Mouse (Mus musculus) gastrocnemius, adult 8-10 months (tissue): ENCODE data around the gene Lhb. TPM values are rescaled to one million over a fixed set of nuclear protein-coding genes. Genes with fewer than 3 reads are reported as not detected.

Experiments used
- microRNA-seq: library from miRNA; unstranded; fragments of <30 nt; microRNA quantifications from one replicate; pipeline ENCODE4 v1.2.0, GENCODE M21; 2022
- total RNA-seq, 4 experiments: library from RNA; stranded (reverse); gene quantifications; 2 replicates each; pipeline ENCODE4 v1.2.4; 2022

Lhb gene
- total RNA-seq, 4 experiments from 2014 or later, result 0.46 to 0.61 TPM; not detected in 2

Small RNAs within 50 kb of the gene (microRNA-seq; reads per million reads assigned to microRNA genes)
- not detected for gene Gm22133

Other genes with a start within 250 kb of the Lhb start
- not detected for gene Gfy, start 241.3 kb upstream of the Lhb start, total RNA-seq
- gene Pth2, start 239.8 kb upstream of the Lhb start, total RNA-seq, result not detected
- under 1 TPM in 1 of 4 experiments, not detected in 3; 0.25 TPM for gene Ccdc155, start 215.9 kb upstream of the Lhb start, total RNA-seq
- gene Dkkl1, start 208.7 kb upstream of the Lhb start, total RNA-seq, result not detected
- 1 to 10 TPM in 3 of 4 experiments, under 1 TPM in 1; 0.77 to 3.1 (median 1.7) TPM for gene Tead2, start 205.1 kb upstream of the Lhb start, total RNA-seq
- 1 to 10 TPM in 3 of 4 experiments, under 1 TPM in 1; 0.15 to 2.0 (median 1.2) TPM for gene Cd37, start 181.7 kb upstream of the Lhb start, total RNA-seq
- gene Slc6a16, start 179.7 kb upstream of the Lhb start, total RNA-seq, result not detected
- gene Slc6a21, start 143.3 kb upstream of the Lhb start, total RNA-seq, result not detected
- 10 to 100 TPM; 30.7 to 35.6 (median 32.0) TPM for gene Trpm4, start 87.0 kb upstream of the Lhb start, total RNA-seq
- gene Hrc, start 85.5 kb upstream of the Lhb start, total RNA-seq, result 100 to 1,000 TPM; 700 to 858 (median 833) TPM
- gene Ppfia3, start 53.8 kb upstream of the Lhb start, total RNA-seq, result under 1 TPM in 3 of 4 experiments, not detected in 1; 0.07 to 0.24 (median 0.09) TPM
- not detected for gene Lin7b, start 50.2 kb upstream of the Lhb start, total RNA-seq
- 10 to 100 TPM; 45.4 to 74.5 (median 59.9) TPM for gene Snrnp70, start 25.1 kb upstream of the Lhb start, total RNA-seq
- gene Kcna7, start 15.2 kb upstream of the Lhb start, total RNA-seq, result 10 to 100 TPM; 78.8 to 94.6 (median 88.3) TPM
- 1 to 10 TPM; 3.7 to 4.9 (median 4.3) TPM for gene Ntf5, start 7.1 kb upstream of the Lhb start, total RNA-seq
- 100 to 1,000 TPM; 265 to 308 (median 299) TPM for gene Gys1, start 14.0 kb downstream of the Lhb start, total RNA-seq
- 10 to 100 TPM; 22.4 to 28.6 (median 24.0) TPM for gene Ruvbl2, start 17.3 kb downstream of the Lhb start, total RNA-seq
- 100 to 1,000 TPM in 3 of 4 experiments, 10 to 100 TPM in 1; 83.2 to 132 (median 121) TPM for gene Ftl1, start 39.1 kb downstream of the Lhb start, total RNA-seq
- gene Bax, start 46.1 kb downstream of the Lhb start, total RNA-seq, result 10 to 100 TPM; 14.5 to 17.8 (median 15.3) TPM
- gene Tulp2, start 61.1 kb downstream of the Lhb start, total RNA-seq, result not detected
- 10 to 100 TPM in 3 of 4 experiments, 1 to 10 TPM in 1; 9.7 to 19.4 (median 11.8) TPM for gene Gm45808, start 66.0 kb downstream of the Lhb start, total RNA-seq
- gene Dhdh, start 68.0 kb downstream of the Lhb start, total RNA-seq, result 10 to 100 TPM; 22.2 to 29.9 (median 27.6) TPM
- gene Nucb1, start 89.6 kb downstream of the Lhb start, total RNA-seq, result 10 to 100 TPM; 51.1 to 66.1 (median 56.8) TPM
- gene Ppp1r15a, start 105.4 kb downstream of the Lhb start, total RNA-seq, result 10 to 100 TPM; 19.6 to 34.3 (median 29.4) TPM
- 1 to 10 TPM; 1.4 to 5.4 (median 4.6) TPM for gene Plekha4, start 105.5 kb downstream of the Lhb start, total RNA-seq
- 1 to 10 TPM in 1 of 4 experiments, under 1 TPM in 2, not detected in 1; 0.52 to 2.8 (median 0.56) TPM for gene Hsd17b14, start 134.1 kb downstream of the Lhb start, total RNA-seq
- 100 to 1,000 TPM in 1 of 4 experiments, 10 to 100 TPM in 3; 82.2 to 107 (median 91.8) TPM for gene Bcat2, start 149.3 kb downstream of the Lhb start, total RNA-seq
- gene Fgf21, start 194.7 kb downstream of the Lhb start, total RNA-seq, result not detected
- not detected for gene Fut1, start 196.5 kb downstream of the Lhb start, total RNA-seq
- gene Izumo1, start 201.0 kb downstream of the Lhb start, total RNA-seq, result not detected
- gene Rasip1, start 206.7 kb downstream of the Lhb start, total RNA-seq, result 1 to 10 TPM; 5.1 to 7.0 (median 5.3) TPM
- 10 to 100 TPM; 18.5 to 36.8 (median 28.8) TPM for gene Mamstr, start 219.2 kb downstream of the Lhb start, total RNA-seq
- gene Fut2, start 245.6 kb downstream of the Lhb start, total RNA-seq, result under 1 TPM; 0.12 to 0.29 (median 0.20) TPM